Mouse (Mus musculus): ENCODE measurements at regions not wholly inside any gene's neighbourhood (a gene's known extent, or its start where the extent isn't known, plus 50 kb on each side); places are given as distances from the start of the nearest gene placed in this dataset.

DNA sequence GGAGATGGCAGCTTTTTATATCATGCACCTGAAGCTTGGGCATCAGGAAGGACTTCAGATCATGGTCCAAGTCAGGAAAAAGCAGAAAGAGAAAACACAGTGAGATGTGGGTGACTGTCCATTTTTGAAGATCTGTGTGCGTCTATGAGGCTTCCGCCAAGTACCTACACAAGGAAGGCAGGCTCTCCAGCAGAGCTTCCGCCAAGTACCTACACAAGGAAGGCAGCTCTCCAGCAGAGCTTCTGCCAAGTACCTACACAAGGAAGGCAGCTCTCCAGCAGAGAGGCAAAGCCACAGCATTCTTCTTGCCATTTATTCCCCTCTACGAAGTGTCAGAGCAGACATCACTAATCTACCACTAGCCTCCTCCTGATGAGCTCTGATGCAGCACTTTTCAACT, 231.1 kb upstream of the Eif4g2 start:
- TF ChIP-seq CTCF (IDR thresholded peaks at IDR 0.05), result no peak
- no peak for TF ChIP-seq EP300 (IDR thresholded peaks at IDR 0.05; ENCODE audit: insufficient read depth, low read depth, low read length)
